Mouse (Mus musculus) embryo, embryonic 10 days (tissue): ENCODE data around the gene Ndrg3.
"Not testable (repeated sequence)": the region's sequence is repeated elsewhere in the genome, so short reads cannot be mapped to it uniquely, and the experiment has no call there.

Experiments used
- DNase-seq: peaks from one replicate; pipeline ENCODE4 v3.0.0-alpha.2; 2015; ENCODE audit warnings: low spot score

Gene Ndrg3

DNA sequence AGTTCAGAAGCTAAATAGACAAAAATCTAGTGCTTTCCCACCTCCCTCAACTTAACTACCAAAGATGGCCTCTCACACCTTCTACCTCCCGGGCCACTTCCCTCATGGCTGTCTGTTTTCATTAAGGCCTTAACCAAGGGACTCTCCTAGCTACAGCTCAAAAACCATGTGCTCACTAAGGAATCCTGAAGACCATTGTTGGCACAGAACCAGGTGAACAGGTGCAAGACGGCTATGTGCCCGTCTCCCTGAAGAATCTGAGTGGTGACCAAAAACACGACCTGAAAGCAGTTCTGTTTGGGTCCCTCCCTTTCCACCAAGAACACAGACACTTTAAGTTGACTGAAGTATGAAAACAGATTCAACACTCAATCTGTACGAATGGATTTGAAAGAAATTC lies 6.4 kb upstream of the Ndrg3 start:
- DNase-seq = no peak

DNA sequence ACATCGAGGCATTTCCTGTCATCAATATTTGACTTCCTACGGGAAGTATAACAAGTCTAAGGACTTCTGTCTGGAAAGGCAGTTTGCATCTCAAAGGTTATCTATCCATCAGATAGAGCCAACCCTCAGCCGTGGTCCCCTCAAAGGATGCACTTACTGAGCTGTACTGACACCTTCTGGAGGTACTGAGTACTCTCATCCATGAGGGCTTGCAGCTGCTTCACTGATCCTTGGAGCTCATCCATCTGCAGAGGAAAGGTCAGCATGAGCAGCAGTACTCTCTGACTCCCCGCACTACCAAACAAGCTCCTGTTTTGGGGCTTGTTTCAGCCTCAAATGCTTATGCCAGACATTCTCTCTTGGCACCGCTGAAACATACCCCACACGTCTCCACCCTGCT lies 4.7 kb upstream of the Ndrg3 start:
- peak; percentile 68 for DNase-seq

DNA sequence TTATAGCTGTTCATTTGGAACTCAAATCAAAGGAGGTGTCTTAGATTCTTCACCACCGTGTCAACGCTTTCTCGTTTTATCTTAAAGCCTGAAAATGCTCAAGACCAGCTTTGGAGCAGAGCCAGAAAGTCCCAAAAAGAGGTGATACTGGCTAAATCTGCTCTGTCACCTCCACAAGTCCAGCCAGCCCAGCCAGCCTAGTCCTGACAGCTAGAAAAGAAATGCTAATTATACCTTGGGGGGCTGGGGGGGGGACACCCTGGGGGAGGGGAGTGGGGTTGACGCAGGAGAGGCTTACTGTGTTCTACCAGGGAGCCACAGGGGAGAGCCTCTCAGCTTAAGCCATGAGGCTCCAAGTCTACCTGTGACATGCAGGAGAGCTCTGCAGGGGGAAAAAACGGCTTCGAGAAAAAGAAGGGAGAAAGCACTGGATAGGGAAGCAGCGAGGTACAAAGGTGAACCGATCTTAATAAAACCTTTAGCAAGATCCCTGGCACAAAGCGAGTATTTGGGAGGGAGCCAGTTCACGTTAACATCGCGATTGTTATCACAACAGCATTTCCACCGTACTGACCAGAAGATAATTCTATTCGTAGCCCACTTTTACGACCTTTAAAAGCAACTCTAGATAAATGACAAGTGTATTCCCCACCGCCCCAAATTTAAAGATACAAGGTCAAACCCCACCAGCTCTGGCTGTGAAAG lies 977 bp downstream of the Ndrg3 start:
- no peak for DNase-seq

DNA sequence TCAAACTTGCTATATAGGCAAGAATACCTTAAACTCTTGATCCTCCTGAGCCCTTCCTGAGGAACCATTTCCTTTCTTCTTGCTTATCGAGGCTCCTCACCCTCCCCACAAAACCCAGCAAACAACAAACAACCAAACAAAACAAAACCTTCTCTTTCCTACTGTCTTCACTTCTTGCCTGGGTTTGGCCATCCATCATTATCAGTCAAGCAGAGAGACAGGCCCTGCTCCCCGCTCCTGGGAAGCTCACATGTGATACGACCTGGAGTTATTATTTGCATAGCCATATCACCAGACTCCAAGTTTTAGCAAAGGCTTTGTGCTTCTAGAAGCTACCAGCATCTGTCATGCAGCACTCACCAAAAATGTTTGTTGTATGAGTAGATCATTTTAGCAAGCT lies 4.5 kb downstream of the Ndrg3 start:
- no peak for DNase-seq

DNA sequence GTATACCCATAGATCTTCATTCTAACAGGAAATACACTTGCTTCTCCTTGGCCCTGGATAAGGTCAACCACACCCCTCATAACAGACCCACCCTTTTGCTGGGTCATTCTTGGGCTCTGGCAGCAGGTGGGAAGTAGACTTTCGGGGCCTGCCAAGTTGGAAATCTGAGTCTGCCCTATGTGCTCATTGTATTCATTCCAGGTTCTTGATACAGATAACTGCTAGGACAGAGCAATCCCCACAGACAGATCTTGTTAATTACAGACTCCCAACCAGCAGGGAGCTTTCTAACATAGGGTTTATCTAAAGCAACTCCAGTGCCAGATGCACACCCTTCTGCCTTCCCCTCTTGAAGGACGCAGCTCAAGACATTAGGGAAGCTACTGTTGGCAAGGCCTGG lies 9.0 kb downstream of the Ndrg3 start:
- no peak for DNase-seq

DNA sequence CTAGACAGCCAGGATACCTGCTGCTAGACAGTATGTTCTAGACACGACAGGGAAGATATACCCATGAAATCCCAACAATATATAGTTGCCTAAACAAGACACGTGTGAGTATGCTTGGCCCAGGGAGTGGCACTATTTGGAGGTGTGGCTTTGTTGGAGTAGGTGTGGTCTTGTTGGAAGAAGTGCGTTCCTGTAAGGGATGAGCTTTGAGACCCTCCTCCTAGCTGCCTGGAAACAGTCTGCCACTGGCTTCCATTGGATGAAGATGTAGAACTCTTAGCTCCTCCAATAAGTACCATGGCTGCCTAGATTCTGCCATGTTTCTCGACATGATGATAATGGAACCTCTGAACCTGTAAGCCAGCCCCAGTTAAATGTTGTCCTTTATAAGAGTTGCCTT lies 10.6 kb downstream of the Ndrg3 start:
- DNase-seq = no peak

DNA sequence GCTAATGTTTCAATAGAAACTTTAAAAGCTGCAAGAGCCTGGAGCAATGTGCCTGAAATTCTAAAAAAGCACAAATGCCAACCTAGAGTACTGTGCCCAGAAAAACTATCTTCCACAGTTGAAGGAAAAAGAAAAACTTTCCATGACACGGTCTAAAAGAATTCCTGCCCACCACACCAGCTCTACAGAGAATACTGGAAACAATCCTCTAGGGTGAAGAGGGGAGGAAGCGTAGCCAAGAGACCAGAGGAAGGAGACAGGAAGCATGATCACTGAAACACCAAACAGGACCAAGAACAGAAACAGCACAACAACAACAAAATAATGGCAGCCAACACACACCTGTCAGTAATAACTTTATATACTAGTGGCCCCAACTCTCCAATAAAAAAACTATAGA lies 11.8 kb downstream of the Ndrg3 start:
- no peak for DNase-seq

DNA sequence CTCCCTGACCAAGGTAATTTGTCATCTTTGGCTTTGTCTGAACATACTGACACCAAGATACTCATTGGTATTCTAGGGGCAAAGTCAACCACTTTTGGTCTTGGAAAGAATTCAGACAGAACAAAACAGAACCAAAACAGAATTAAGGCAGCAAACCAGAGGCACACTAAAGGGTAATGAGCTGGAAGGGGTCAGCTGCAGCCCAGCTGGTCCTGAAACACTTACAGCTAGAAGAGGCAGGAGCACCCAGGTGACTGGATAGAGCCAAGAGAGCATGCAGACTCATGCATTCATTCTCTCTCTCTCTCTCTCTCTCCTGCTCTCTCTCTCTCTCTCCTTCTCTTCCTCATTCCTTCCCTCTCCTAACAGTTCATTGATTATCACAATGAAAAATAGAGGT lies 15.1 kb downstream of the Ndrg3 start:
- DNase-seq = no peak

DNA sequence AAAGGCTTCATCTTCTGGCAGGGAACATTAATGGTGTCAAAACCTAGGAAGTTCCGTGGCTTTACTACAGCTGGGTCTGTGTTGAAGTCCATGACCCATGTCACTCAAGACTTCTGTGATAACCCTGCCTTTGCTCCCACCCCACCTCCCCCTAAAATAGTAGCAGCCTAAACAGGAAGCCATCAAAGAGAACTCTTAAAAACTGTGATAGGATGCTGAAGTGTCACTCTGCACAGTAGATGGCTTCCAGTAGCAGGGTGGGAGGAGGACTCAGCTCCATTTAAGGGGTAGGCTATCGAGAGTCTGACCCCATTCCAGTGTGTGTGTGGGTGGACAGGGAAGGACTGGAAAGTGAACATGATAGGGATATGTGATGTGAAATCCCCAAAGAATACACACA lies 16.9 kb downstream of the Ndrg3 start:
- no peak for DNase-seq

DNA sequence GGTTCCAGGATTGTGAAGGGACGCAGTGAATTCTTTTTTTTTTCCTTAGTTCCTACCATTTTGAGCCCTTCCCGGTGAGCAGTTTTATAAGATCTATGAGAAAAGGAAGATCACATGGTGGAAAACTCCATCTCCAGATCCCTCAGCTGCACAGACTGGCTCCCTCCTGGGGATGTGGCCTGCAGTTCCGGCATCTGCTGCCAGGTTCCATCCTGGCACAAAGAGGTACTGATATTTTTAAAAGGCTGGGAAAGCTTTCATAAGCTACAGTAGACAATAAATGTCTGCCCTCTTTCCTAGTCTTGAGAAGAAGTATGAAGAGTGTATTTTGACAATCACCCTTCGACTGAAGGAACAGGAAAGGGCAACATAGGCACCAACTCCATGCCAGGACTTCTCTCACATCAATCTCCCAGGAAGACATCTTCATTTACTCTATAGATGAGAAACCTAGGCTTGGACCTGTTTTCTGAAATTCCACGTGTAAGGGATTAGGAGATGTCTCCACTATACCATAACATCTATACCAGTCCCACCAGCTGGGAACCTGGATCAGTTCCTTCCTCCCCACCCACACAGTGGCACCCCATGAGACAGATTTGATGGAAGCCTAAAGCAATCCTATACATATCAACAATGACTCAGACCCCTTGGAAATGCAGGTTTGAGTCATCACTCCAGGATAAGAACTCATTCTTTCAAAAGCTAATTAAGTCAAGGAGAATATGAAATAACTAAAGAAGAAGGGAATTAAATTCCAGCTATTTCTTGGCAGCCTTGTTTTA lies 18.3 kb downstream of the Ndrg3 start:
- DNase-seq = no peak

DNA sequence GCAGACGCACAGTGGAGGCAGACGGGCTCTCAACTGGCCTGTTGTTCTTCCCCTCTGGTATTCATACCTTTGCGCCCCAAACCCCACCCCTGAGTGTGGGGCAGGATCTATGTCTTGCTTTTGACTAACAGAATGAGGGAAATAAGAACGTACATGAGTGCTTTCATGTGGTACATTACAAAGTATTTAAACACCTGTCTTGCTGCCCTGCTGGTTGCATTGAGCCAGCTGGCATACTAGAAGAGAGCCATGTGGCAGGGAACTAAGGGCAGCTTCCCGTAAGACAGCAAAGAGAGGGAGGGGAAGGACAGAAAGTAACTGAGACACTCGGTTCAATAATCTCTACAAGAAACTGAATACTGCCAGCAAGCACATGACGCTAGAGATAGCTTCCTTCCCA lies 21.6 kb downstream of the Ndrg3 start:
- DNase-seq = no peak

DNA sequence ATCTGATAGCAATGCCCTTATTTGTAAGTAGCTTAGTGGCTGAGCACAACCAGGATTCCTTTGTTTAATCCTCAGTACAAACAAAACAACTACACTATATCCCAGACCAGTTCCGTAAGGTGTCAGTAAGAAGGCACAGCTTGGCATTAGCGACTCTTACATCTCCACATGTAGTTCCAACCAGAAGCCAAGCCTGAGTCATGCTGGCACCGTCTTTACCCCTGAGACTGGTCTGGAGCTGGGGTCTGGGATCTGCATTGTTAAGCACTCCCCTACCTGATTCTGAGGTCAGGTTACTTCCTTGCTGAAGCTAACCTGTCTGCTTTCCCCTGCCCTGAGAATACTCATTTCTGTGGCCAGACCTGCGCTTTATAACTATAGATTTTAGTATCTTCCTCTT lies 23.4 kb downstream of the Ndrg3 start:
- no peak for DNase-seq

DNA sequence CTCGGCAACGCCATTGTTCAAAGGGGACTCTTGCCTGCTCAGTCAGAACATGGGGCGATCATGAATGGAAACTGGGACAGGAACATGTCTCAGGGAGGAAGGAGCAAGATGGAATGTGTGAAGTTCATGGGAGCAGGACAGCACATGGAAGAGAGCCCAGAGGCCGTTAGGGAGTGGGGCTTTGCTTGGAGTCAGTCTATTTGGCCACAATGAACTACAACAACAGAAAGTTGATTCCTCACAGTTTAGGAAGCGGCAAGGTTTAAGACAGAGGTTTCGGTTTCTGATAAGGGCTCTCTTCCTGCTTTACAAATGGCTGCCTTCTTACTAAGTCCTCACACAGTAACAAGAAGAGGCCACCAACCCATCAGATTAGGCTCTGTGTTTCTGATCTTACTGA lies 24.5 kb downstream of the Ndrg3 start:
- DNase-seq = no peak

DNA sequence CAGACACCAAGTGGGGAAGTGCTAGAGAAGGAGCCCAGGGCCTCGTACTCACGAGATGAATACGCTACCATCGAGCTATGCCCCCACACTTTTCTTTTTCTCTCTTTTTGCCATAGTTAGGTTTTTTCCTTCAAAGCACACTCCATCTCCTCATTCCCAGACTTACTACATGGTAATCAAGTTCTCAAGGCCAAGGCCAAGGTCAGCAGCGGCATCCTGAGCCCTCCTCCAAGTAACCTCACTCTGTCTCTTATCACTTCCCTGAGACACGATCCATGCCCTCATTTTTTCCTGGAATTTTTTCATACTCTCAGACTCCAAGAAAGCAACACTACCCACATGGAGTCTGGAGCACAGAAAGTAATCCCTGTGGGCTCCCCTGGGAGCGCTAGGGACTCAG lies 28.0 kb downstream of the Ndrg3 start:
- DNase-seq = no peak

DNA sequence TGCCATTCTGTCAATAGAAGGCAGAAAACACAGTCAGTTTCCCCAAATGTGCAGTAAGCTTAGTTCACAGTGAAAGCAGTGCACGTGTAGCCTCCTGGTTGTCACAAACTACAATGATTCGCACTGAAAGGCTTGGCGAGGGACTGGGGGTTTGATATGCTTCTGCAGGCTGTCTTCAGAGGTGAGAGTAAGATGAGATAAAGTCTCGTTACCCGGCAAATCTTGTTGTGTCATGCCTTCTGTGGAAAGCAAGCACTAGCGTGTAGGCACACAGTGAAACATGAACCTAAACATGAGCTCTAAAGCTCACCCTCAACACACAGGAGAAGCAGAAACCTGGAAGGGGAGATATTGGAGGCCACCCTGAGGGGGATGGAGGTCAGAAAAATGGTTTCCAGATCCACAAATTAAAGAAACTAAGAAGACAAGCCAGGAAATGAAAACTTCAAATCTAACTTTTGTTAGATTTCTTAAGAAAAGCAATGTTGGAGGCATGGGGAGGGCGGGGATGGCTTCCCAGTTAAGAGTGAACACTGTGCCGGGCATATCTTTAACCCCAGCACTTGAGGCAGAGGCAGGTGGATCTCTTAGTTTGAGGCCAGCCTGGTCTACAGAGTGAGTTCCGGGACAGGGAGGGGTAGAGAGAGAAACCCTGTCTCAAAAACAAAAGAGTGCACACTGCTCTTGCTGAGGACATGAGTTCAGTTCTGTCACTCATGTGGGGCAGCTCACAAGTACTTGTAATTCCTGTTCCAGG lies 33.2 kb downstream of the Ndrg3 start:
- no peak for DNase-seq

DNA sequence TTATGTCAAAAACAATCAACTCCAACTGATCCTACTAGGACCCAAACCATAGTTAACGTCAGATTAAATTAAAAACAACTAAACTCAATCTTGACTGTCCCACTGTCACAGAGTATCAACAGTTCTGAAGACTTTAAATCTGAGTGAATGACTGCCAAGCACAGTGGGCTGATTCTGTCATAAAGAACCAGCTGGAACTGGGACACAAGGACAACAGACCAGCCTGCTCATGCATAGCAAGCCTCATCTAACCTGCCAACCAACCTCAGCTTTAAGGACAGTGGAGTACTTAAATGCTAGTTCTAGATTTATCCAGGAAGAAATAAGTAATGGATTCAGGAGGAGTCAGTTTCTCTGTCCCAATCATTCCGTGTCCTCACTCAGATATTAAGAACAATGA lies 34.8 kb downstream of the Ndrg3 start:
- DNase-seq = no peak

DNA sequence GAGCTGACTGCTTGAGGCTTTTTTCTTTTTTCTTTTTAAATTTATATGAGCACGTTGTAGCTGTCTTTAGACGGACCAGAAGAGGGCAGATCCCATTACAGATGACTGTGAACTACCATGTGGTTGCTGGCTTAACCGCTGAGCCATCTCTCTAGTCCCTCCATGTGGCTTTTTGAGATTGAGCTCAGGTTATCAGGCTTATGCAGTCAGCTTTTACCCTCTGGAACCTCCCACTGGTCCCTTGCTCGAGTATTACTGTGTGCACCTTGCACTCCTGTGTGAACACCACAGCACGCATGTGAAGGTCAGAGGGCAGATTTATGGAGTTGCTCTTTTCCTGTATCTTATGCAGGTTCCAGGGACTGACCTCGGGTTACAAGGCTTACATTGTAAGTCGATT lies 35.5 kb downstream of the Ndrg3 start:
- DNase-seq = no peak

DNA sequence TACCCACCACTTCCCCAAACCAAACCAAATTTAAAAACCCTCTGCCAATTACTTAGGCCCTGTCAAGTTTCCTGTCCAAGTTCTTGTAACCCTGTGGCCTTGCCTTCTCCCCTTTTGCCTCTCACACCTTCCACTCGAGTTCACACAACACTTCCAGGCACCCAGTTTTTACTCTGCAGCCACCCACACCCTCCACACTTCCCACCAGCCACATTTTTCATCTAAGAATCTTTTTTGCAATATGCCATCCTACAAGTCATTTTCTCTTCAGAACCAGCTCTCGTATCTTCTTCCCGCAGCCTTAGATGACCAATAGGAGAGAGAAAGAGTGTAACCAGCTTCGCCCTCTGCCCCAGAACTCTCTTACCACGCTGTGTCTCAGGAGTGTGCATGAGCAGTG lies 37.4 kb downstream of the Ndrg3 start:
- DNase-seq = no peak

DNA sequence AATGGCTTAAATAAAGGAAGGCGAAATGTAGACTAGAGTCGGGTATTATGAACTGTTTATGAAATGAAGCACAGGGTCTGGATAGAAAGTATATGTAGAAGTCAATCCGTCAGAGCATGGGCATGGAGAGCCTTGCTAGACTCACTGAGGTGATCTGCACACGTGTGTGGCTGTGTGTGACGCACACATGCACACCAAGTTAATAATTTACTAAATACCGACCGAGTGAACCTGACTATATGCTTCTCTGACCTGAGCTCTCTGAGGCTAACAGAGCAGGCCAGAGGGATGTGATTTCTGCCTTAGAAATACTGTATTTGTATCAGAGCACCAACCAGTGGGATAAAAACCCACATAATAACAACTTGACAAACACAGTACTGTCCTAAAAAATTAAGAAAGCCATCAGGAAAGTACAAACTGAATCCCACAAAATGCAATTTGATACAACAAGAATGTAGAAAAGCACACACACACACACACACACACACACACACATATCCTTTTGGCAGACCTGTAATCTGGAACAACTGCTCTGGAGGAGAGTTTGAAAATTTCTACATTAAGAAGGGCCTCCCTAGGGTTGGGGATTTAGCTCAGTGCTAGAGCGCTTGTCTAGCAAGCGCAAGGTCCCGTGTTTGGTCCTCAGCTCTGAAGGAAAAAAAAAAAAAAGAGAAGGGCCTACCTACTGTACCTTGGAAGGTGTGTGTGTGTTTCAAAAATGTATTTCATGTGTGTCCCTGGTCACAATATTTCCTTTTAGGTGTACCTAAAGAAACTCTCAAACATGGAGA lies 40.4 kb downstream of the Ndrg3 start:
- DNase-seq = no peak

DNA sequence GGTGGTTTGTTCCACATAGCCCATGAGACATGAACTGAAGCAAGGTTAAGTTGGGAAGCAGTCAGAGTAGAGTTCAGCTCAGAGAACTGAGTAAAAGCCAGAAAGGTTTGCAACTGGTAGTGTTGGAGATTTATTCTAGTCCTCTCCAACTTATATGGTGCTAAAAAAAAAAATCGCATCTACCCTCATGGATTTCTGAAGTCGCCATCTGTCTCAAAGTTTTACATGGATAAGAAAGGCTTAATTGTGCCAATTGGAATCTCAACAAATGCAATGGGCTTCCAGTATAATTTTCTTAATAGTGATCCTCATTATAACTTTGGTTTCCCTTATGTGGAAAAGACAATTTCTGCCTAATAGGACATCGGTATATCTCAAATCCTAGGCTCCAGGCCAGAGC lies 41.0 kb downstream of the Ndrg3 start:
- DNase-seq = no peak

DNA sequence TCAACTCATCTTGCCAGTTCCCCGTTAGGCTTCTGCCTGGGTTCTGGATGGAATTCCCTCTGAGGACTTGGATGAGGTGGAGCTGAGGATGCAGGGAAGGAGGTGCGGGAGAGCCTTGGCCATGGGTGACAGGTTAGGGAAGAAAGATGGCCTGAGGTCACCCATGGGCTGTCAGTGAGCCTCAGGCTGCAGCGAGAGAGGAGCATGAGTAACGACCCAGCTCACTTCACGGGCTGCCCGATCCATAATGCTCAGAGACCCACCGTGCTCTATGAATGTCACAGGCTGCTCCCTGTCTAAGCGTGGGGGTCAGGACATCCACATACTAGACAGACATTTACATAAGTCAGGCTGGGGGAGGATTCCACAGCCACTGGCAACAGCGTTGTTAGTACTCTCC lies 50.3 kb downstream of the Ndrg3 start:
- not testable (repeated sequence) for DNase-seq

DNA sequence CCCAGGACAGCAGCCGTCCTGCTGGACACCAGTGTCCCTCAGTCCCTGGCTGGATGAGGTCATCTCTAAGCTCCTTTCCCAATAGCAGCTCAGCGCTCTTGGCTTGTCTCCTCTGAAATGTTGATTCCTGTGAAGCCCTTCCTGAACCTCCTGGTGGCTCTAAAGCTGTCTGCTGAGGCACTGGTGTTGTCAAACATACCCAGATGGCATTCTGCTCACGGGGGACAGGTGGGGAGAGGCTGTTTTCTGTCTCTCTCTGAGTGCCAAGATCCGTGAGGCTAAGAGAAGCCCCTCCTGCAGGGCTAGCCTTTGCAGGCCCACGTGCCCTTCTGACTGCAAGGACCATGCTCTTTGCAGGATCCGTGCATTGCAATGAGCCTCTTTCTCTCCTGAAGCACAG lies 51.9 kb downstream of the Ndrg3 start:
- DNase-seq = not testable (repeated sequence)
